Comparison of ENCODE assay signal across 9 mouse cellular contexts in the genomic region with DNA sequence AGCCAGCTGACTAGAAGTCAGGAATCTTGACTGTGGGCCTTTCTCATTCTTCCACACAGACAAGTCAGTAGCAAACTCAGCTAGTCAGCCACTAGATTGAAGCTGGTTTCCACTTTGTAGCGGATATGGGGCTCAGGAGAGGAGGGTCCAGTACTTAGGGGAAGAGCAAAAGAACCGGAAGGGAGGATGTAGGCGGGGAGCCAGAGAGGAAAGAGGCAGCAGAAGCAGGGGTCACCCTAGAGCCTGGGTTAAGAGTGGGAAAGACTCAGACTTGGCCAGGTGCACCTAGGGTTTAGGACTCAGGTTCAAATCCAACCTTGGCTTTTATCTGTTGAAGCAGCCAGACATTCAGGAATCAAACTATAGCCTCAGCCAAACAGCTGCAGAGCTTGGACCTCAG. TPM values are rescaled to one million over a fixed set of nuclear protein-coding genes. Genes with fewer than 3 reads are reported as not detected.
DNase-seq lines count a peak whose midpoint lies in the region; ATAC-seq and TF ChIP-seq lines count a peak whose summit lies in the region.
"Had no signal": no experiment of that assay in that cellular context is flagged by ENCODE, and none has a peak within 500 bp of the region (broad histone marks: within the 10 kb centered on the region; RNA-seq: fewer than 3 reads in every experiment).

No protein-coding gene starts in this region.

- intact Hi-C loops in left cerebral cortex, postnatal 25 days (cut with DNase I) = no loop called here

- no peak for TF ChIP-seq CTCF in kidney, adult 2 months (conservative IDR thresholded peaks at IDR 0.05; ENCODE audit: insufficient read depth, insufficient read length, low read depth, low read length)

- H3K36me3 ChIP-seq in kidney, adult 2 months (ENCODE audit: control insufficient read depth, insufficient read depth, low read length) = no peaks in the 10 kb centered on the region; the same call in 1 of the 2 replicates
- H3K36me3 ChIP-seq in embryonic facial prominence, embryonic 12.5 days = peaks cover 4% of the 10 kb centered on the region
- peaks cover 5% of the 10 kb centered on the region for H3K36me3 ChIP-seq in hindbrain, embryonic 16.5 days (ENCODE audit: control insufficient read depth, insufficient read depth, low read length)
- peaks cover 3% of the 10 kb centered on the region; the same call in 1 of the 2 replicates for H3K36me3 ChIP-seq in midbrain, embryonic 16.5 days (ENCODE audit: control insufficient read depth, insufficient read depth, low read length)

- peak; percentile 48 for DNase-seq in kidney, adult 2 months
- no peak for DNase-seq in kidney, postnatal 14 days
- no peak for DNase-seq in left cerebral cortex, postnatal 25 days (ENCODE audit: low spot score in 2 of 2)
- no peak for DNase-seq in urinary bladder, postnatal 10 days (ENCODE audit: low spot score)

- H3K27me3 ChIP-seq in kidney, adult 2 months (replicated peaks; ENCODE audit: control insufficient read depth, insufficient read depth, low read length) = no peaks in the 10 kb centered on the region
- H3K27me3 ChIP-seq in embryonic facial prominence, embryonic 12.5 days = peaks cover 6% of the 10 kb centered on the region; the same call in 1 of the 2 replicates
- H3K27me3 ChIP-seq in hindbrain, embryonic 16.5 days (replicated peaks; ENCODE audit: control insufficient read depth, insufficient read depth, low read length) = no peaks in the 10 kb centered on the region
- H3K27me3 ChIP-seq in midbrain, embryonic 16.5 days (ENCODE audit: control insufficient read depth, insufficient read depth, low read depth, low read length) = no peaks in the 10 kb centered on the region

- no peaks in the 10 kb centered on the region for H3K9me3 ChIP-seq in embryonic facial prominence, embryonic 12.5 days
- no peaks in the 10 kb centered on the region for H3K9me3 ChIP-seq in hindbrain, embryonic 16.5 days (ENCODE audit: control insufficient read depth, low read length)
- no peaks in the 10 kb centered on the region for H3K9me3 ChIP-seq in midbrain, embryonic 16.5 days (replicated peaks; ENCODE audit: control insufficient read depth, low read length, poor library complexity, severe bottlenecking)

- peak overlapping the region; percentile 80 for H3K27ac ChIP-seq in kidney, adult 2 months (ENCODE audit: insufficient read depth, low read depth, low read length)
- H3K27ac ChIP-seq in embryonic facial prominence, embryonic 12.5 days = no peak overlapping the region
- no peak overlapping the region for H3K27ac ChIP-seq in hindbrain, embryonic 16.5 days (ENCODE audit: low read depth, low read length)
- H3K27ac ChIP-seq in midbrain, embryonic 16.5 days (ENCODE audit: low read length) = no peak overlapping the region

- H3K9ac ChIP-seq in embryonic facial prominence, embryonic 12.5 days = no peak overlapping the region
- H3K9ac ChIP-seq in hindbrain, embryonic 16.5 days (ENCODE audit: low read depth, low read length) = 0 out of 2 replicates have a peak overlapping the region, but pooled peaks have one; percentile 9
- H3K9ac ChIP-seq in midbrain, embryonic 16.5 days (ENCODE audit: low read depth, low read length) = no peak overlapping the region

- H3K4me2 ChIP-seq in embryonic facial prominence, embryonic 12.5 days (replicated peaks) = peak overlapping the region; percentile 91; the same call in 1 of the 2 replicates
- peak overlapping the region; percentile 93 for H3K4me2 ChIP-seq in hindbrain, embryonic 16.5 days (ENCODE audit: low read length)
- H3K4me2 ChIP-seq in midbrain, embryonic 16.5 days (ENCODE audit: low read length) = peak overlapping the region; percentile 99

- no peak for ATAC-seq in embryonic facial prominence, embryonic 12.5 days (ENCODE audit: insufficient number of reproducible peaks, insufficient read depth, low FRiP score, low TSS enrichment)
- no peak for ATAC-seq in hindbrain, embryonic 16.5 days
- ATAC-seq in midbrain, embryonic 16.5 days = no peak
- no peak for ATAC-seq in monocyte, adult 5-6 weeks (replicated peaks; ENCODE audit: insufficient number of reproducible peaks, low FRiP score, low TSS enrichment, poor library complexity, severe bottlenecking)
- ATAC-seq: inflammation-experienced regulatory T-cells, adult 6 months had no signal

- peaks cover 31% of the 10 kb centered on the region for H3K4me1 ChIP-seq in kidney, adult 2 months (ENCODE audit: control insufficient read depth, insufficient read depth, low read length)
- peaks cover 37% of the 10 kb centered on the region for H3K4me1 ChIP-seq in embryonic facial prominence, embryonic 12.5 days
- peaks cover 52% of the 10 kb centered on the region for H3K4me1 ChIP-seq in hindbrain, embryonic 16.5 days (ENCODE audit: control insufficient read depth, insufficient read depth, low read depth, low read length)
- peaks cover 39% of the 10 kb centered on the region for H3K4me1 ChIP-seq in midbrain, embryonic 16.5 days (ENCODE audit: control insufficient read depth, insufficient read depth, low read length)

- H3K4me3 ChIP-seq in kidney, adult 2 months (ENCODE audit: insufficient read depth, low read depth, low read length) = peak overlapping the region; percentile 89; the same call in 1 of the 2 replicates
- H3K4me3 ChIP-seq in embryonic facial prominence, embryonic 12.5 days = no peak overlapping the region
- no peak overlapping the region for H3K4me3 ChIP-seq in hindbrain, embryonic 16.5 days (ENCODE audit: low read length)
- H3K4me3 ChIP-seq in midbrain, embryonic 16.5 days (ENCODE audit: low read depth, low read length) = peak overlapping the region; percentile 83; the same call in 1 of the 2 replicates

- 45% methylated on average over 3 of the region's 3 CpGs for WGBS in kidney, adult 2 months
- WGBS in embryonic facial prominence, embryonic 12.5 days = 72% methylated on average over 3 of the region's 3 CpGs
- WGBS in hindbrain, embryonic 16.5 days = 81% methylated on average over 3 of the region's 3 CpGs
- 75% methylated on average over 3 of the region's 3 CpGs for WGBS in midbrain, embryonic 16.5 days

- TF ChIP-seq POLR2A in kidney, adult 2 months (IDR thresholded peaks at IDR 0.05; ENCODE audit: low read depth, low read length) = no peak

RNA-seq across cellular contexts. Expression of gene Ltc4s, which starts 11.2 kb away (rescaled TPM):
- 33.8 and 46.3 TPM in 2 replicates for polyA plus RNA-seq in kidney, adult 2 months (2012; rRNA removed)
- polyA plus RNA-seq in embryonic facial prominence, embryonic 12.5 days (2016; fragmentation: Nextera tagmentation; extraction: Ambion mirVana) = 0.62 and 0.74 TPM in 2 replicates
- 2.2 and 3.4 TPM in 2 replicates for polyA plus RNA-seq in hindbrain, embryonic 16.5 days (2015; fragmentation: Nextera tagmentation; extraction: Ambion mirVana)
- polyA plus RNA-seq in midbrain, embryonic 16.5 days (2015; fragmentation: Nextera tagmentation; extraction: Ambion mirVana) = 1.8 and 3.3 TPM in 2 replicates
- not detected in 3 replicates for total RNA-seq in monocyte, adult 5-6 weeks (2017)
- 1 to 10 TPM; 8.4 to 8.7 TPM for total RNA-seq in left cerebral cortex, postnatal 25 days (2021)
- polyA plus RNA-seq: inflammation-experienced regulatory T-cells, adult 6 months had no signal

RNA-seq across cellular contexts. Expression of gene Mgat4b, which starts 16.5 kb away (rescaled TPM):
- polyA plus RNA-seq in kidney, adult 2 months (2012; rRNA removed) = 85.4 and 105 TPM in 2 replicates
- 38.1 and 40.7 TPM in 2 replicates for polyA plus RNA-seq in embryonic facial prominence, embryonic 12.5 days (2016; fragmentation: Nextera tagmentation; extraction: Ambion mirVana)
- 15.6 and 30.9 TPM in 2 replicates for polyA plus RNA-seq in hindbrain, embryonic 16.5 days (2015; fragmentation: Nextera tagmentation; extraction: Ambion mirVana)
- 33.3 and 38.3 TPM in 2 replicates for polyA plus RNA-seq in midbrain, embryonic 16.5 days (2015; fragmentation: Nextera tagmentation; extraction: Ambion mirVana)
- total RNA-seq in monocyte, adult 5-6 weeks (2017) = 4.9 to 20.2 TPM (median 13.9 TPM) in 3 replicates
- 10 to 100 TPM; 66.4 to 76.3 TPM for total RNA-seq in left cerebral cortex, postnatal 25 days (2021)

RNA-seq across cellular contexts. Expression of gene Sqstm1, which starts 16.6 kb away (rescaled TPM):
- 337 and 344 TPM in 2 replicates for polyA plus RNA-seq in kidney, adult 2 months (2012; rRNA removed)
- 187 and 192 TPM in 2 replicates for polyA plus RNA-seq in embryonic facial prominence, embryonic 12.5 days (2016; fragmentation: Nextera tagmentation; extraction: Ambion mirVana)
- polyA plus RNA-seq in hindbrain, embryonic 16.5 days (2015; fragmentation: Nextera tagmentation; extraction: Ambion mirVana) = 448 and 480 TPM in 2 replicates
- polyA plus RNA-seq in midbrain, embryonic 16.5 days (2015; fragmentation: Nextera tagmentation; extraction: Ambion mirVana) = 374 and 394 TPM in 2 replicates
- total RNA-seq in monocyte, adult 5-6 weeks (2017) = 878 to 1,339 TPM (median 1,041 TPM) in 3 replicates
- 100 to 1,000 TPM; 460 to 480 TPM for total RNA-seq in left cerebral cortex, postnatal 25 days (2021)

RNA-seq across cellular contexts. Expression of gene Mrnip, which starts 53.0 kb away (rescaled TPM):
- 21.0 and 21.1 TPM in 2 replicates for polyA plus RNA-seq in kidney, adult 2 months (2012; rRNA removed)
- polyA plus RNA-seq in embryonic facial prominence, embryonic 12.5 days (2016; fragmentation: Nextera tagmentation; extraction: Ambion mirVana) = 17.8 and 18.6 TPM in 2 replicates
- polyA plus RNA-seq in hindbrain, embryonic 16.5 days (2015; fragmentation: Nextera tagmentation; extraction: Ambion mirVana) = 33.2 and 39.1 TPM in 2 replicates
- 32.7 and 39.2 TPM in 2 replicates for polyA plus RNA-seq in midbrain, embryonic 16.5 days (2015; fragmentation: Nextera tagmentation; extraction: Ambion mirVana)
- total RNA-seq in monocyte, adult 5-6 weeks (2017) = 2.0 to 4.1 TPM (median 3.3 TPM) in 3 replicates
- 10 to 100 TPM; 13.4 to 14.1 TPM for total RNA-seq in left cerebral cortex, postnatal 25 days (2021)

Comparison
In these comparisons a context has a peak if more than half of its experiments do, and no peak if none do; other contexts are left out.
1. H3K4me3 ChIP-seq: peak in kidney, adult 2 months (single experiment) and midbrain, embryonic 16.5 days (single experiment); none in embryonic facial prominence, embryonic 12.5 days (single experiment) and hindbrain, embryonic 16.5 days (single experiment).
2. Peak in every context shown above with its lines, with median percentiles within 50 percentile points of each other: H3K4me2 ChIP-seq.